Mouse (Mus musculus): ENCODE data around the gene Crlf3. TPM values are rescaled to one million over a fixed set of nuclear protein-coding genes. Genes with fewer than 3 reads are reported as not detected.
"Not testable (repeated sequence)": the region's sequence is repeated elsewhere in the genome, so short reads cannot be mapped to it uniquely, and the experiment has no call there.

The Crlf3 gene
- polyA plus RNA-seq, 1 experiment from 2014 or later = 32.5 TPM

- no peak overlapping the region for H3K4me2 ChIP-seq (ENCODE audit: low read length)
- H3K27ac ChIP-seq (replicated peaks in 1 of 2; ENCODE audit: control insufficient read depth in 1 of 2, insufficient read depth in 1 of 2, low read depth in 2 of 2, low read length in 2 of 2) = no peak overlapping the region
- H3K9me3 ChIP-seq (ENCODE audit: control insufficient read depth, low read length) = no peaks in the 10 kb centered on the region
- no peak for ATAC-seq (ENCODE audit: insufficient number of reproducible peaks, insufficient read depth, low FRiP score, low read depth)
- WGBS = 59% methylated on average over 10 of the region's 10 CpGs
- peaks cover 0 to 5% of the 10 kb centered on the region in 2 experiments; a peak in 2 of 4 replicates for H3K4me1 ChIP-seq (ENCODE audit: control insufficient read depth in 2 of 2, insufficient read depth in 2 of 2, low read length in 2 of 2)
- H3K27me3 ChIP-seq (ENCODE audit: control insufficient read depth, insufficient read depth, low read length) = no peaks in the 10 kb centered on the region
- H3K36me3 ChIP-seq (ENCODE audit: control insufficient read depth, insufficient read depth, low read length) = peaks cover 24% of the 10 kb centered on the region
- H3K9ac ChIP-seq (ENCODE audit: low read length) = no peak overlapping the region
- H3K4me3 ChIP-seq (ENCODE audit: control insufficient read depth in 1 of 2, insufficient read depth in 1 of 2, low read depth in 1 of 2, low read length in 2 of 2) = no peak overlapping the region
Observed at GRCm38 (mm10) chr11:80042615-80043418, 38.0 kb downstream of the Crlf3 start.

GRCm38 (mm10) chr11:80037495-80037894 is 43.3 kb downstream of the Crlf3 start:
- Histone ChIP-seq H3K4me1 (ENCODE audit: control insufficient read depth in 2 of 2, insufficient read depth in 2 of 2, low read length in 2 of 2) (no peaks in the 10 kb centered on the region), H3K4me2 (ENCODE audit: low read length) (no peak overlapping the region), H3K36me3 (ENCODE audit: control insufficient read depth, insufficient read depth, low read length) (peaks cover 31% of the 10 kb centered on the region), H3K9me3 (ENCODE audit: control insufficient read depth, low read length) (no peaks in the 10 kb centered on the region), H3K9ac (ENCODE audit: low read length) (no peak overlapping the region), H3K27me3 (ENCODE audit: control insufficient read depth, insufficient read depth, low read length) (no peaks in the 10 kb centered on the region), H3K4me3 (ENCODE audit: control insufficient read depth in 1 of 2, insufficient read depth in 1 of 2, low read depth in 1 of 2, low read length in 2 of 2) (no peak overlapping the region), H3K27ac (replicated peaks in 1 of 2; ENCODE audit: control insufficient read depth in 1 of 2, insufficient read depth in 1 of 2, low read depth in 2 of 2, low read length in 2 of 2) (no peak overlapping the region)
- ATAC-seq (ENCODE audit: insufficient number of reproducible peaks, insufficient read depth, low FRiP score, low read depth) = no peak
- WGBS = 65% methylated on average over 8 of the region's 8 CpGs

GRCm38 (mm10) chr11:80021306-80021705 is 59.5 kb downstream of the Crlf3 start:
- H3K4me2 ChIP-seq (ENCODE audit: low read length) = no peak overlapping the region
- H3K9me3 ChIP-seq (ENCODE audit: control insufficient read depth, low read length) = no peaks in the 10 kb centered on the region
- peaks cover 86% of the 10 kb centered on the region for H3K36me3 ChIP-seq (ENCODE audit: control insufficient read depth, insufficient read depth, low read length)
- whole genome bisulfite sequencing = 88% methylated on average over 4 of the region's 4 CpGs
- H3K9ac ChIP-seq (ENCODE audit: low read length) = no peak overlapping the region
- no peak for ATAC-seq (ENCODE audit: insufficient number of reproducible peaks, insufficient read depth, low FRiP score, low read depth)
- no peak overlapping the region for H3K27ac ChIP-seq (replicated peaks in 1 of 2; ENCODE audit: control insufficient read depth in 1 of 2, insufficient read depth in 1 of 2, low read depth in 2 of 2, low read length in 2 of 2)
- no peak overlapping the region for H3K4me3 ChIP-seq (ENCODE audit: control insufficient read depth in 1 of 2, insufficient read depth in 1 of 2, low read depth in 1 of 2, low read length in 2 of 2)
- no peaks in the 10 kb centered on the region for H3K4me1 ChIP-seq (ENCODE audit: control insufficient read depth in 2 of 2, insufficient read depth in 2 of 2, low read length in 2 of 2)
- no peaks in the 10 kb centered on the region for H3K27me3 ChIP-seq (ENCODE audit: control insufficient read depth, insufficient read depth, low read length)

GRCm38 (mm10) chr11:80019792-80020191 is 61.0 kb downstream of the Crlf3 start:
- no peak overlapping the region for H3K27ac ChIP-seq (replicated peaks in 1 of 2; ENCODE audit: control insufficient read depth in 1 of 2, insufficient read depth in 1 of 2, low read depth in 2 of 2, low read length in 2 of 2)
- H3K4me3 ChIP-seq (ENCODE audit: control insufficient read depth in 1 of 2, insufficient read depth in 1 of 2, low read depth in 1 of 2, low read length in 2 of 2) = no peak overlapping the region
- 84% methylated on average over 1 of the region's 1 CpGs for WGBS
- H3K4me1 ChIP-seq (ENCODE audit: control insufficient read depth in 2 of 2, insufficient read depth in 2 of 2, low read length in 2 of 2) = no peaks in the 10 kb centered on the region
- ATAC-seq (ENCODE audit: insufficient number of reproducible peaks, insufficient read depth, low FRiP score, low read depth) = no peak
- H3K27me3 ChIP-seq (ENCODE audit: control insufficient read depth, insufficient read depth, low read length) = no peaks in the 10 kb centered on the region
- H3K4me2 ChIP-seq (ENCODE audit: low read length) = no peak overlapping the region
- no peaks in the 10 kb centered on the region for H3K9me3 ChIP-seq (ENCODE audit: control insufficient read depth, low read length)
- peaks cover 86% of the 10 kb centered on the region for H3K36me3 ChIP-seq (ENCODE audit: control insufficient read depth, insufficient read depth, low read length)
- no peak overlapping the region for H3K9ac ChIP-seq (ENCODE audit: low read length)

GRCm38 (mm10) chr11:80016533-80016932 is 64.3 kb downstream of the Crlf3 start:
- not testable (repeated sequence) for H3K27ac ChIP-seq (replicated peaks in 1 of 2; ENCODE audit: control insufficient read depth in 1 of 2, insufficient read depth in 1 of 2, low read depth in 2 of 2, low read length in 2 of 2); H3K4me1 ChIP-seq (ENCODE audit: control insufficient read depth in 2 of 2, insufficient read depth in 2 of 2, low read length in 2 of 2); H3K9ac ChIP-seq (ENCODE audit: low read length); ATAC-seq (ENCODE audit: insufficient number of reproducible peaks, insufficient read depth, low FRiP score, low read depth); H3K4me2 ChIP-seq (ENCODE audit: low read length); H3K9me3 ChIP-seq (ENCODE audit: control insufficient read depth, low read length); H3K4me3 ChIP-seq (ENCODE audit: control insufficient read depth in 1 of 2, insufficient read depth in 1 of 2, low read depth in 1 of 2, low read length in 2 of 2); H3K27me3 ChIP-seq (ENCODE audit: control insufficient read depth, insufficient read depth, low read length)
- 100% methylated on average over 3 of the region's 5 CpGs for WGBS
- H3K36me3 ChIP-seq (ENCODE audit: control insufficient read depth, insufficient read depth, low read length) = peaks cover 87% of the 10 kb centered on the region

Other genes with a start within 250 kb of the Crlf3 start
- gene Utp6, start 118.6 kb downstream of the Crlf3 start, polyA plus RNA-seq (2014; fragmentation: Nextera tagmentation; extraction: Ambion mirVana) = 32.7 and 33.2 TPM in 2 replicates
- 20.8 TPM in 2 replicates for gene Suz12, start 87.9 kb downstream of the Crlf3 start, polyA plus RNA-seq (2014; fragmentation: Nextera tagmentation; extraction: Ambion mirVana)
- 5.3 and 5.6 TPM in 2 replicates for gene Atad5, start 8.4 kb upstream of the Crlf3 start, polyA plus RNA-seq (2014; fragmentation: Nextera tagmentation; extraction: Ambion mirVana)
- 28.3 and 29.4 TPM in 2 replicates for gene Tefm, start 61.2 kb upstream of the Crlf3 start, polyA plus RNA-seq (2014; fragmentation: Nextera tagmentation; extraction: Ambion mirVana)
- 1.6 and 2.1 TPM in 2 replicates for gene Adap2, start 73.1 kb upstream of the Crlf3 start, polyA plus RNA-seq (2014; fragmentation: Nextera tagmentation; extraction: Ambion mirVana)
- 10.6 and 10.8 TPM in 2 replicates for gene Rnf135, start 102.9 kb upstream of the Crlf3 start, polyA plus RNA-seq (2014; fragmentation: Nextera tagmentation; extraction: Ambion mirVana)
- gene Rhot1, start 128.0 kb upstream of the Crlf3 start, polyA plus RNA-seq (2014; fragmentation: Nextera tagmentation; extraction: Ambion mirVana) = 71.3 and 75.2 TPM in 2 replicates
- gene Rhbdl3, start 219.9 kb upstream of the Crlf3 start, polyA plus RNA-seq (2014; fragmentation: Nextera tagmentation; extraction: Ambion mirVana) = 1.0 and 1.7 TPM in 2 replicates

Data from heart, embryonic 14.5 days (tissue).